Mouse (Mus musculus) heart, embryonic 12.5 days (tissue): ENCODE results near the gene Skint8. TPM values are rescaled to one million over a fixed set of nuclear protein-coding genes. Genes with fewer than 3 reads are reported as not detected.
"Not testable (repeated sequence)": the region's sequence is repeated elsewhere in the genome, so short reads cannot be mapped to it uniquely, and the experiment has no call there.

Experiments
- ATAC-seq: fragments of 200-750 bp; cut with Nextera tagmentation; 2 replicates; pipeline ENCODE4 v1.8.0; 2017; ENCODE audit warnings: moderate TSS enrichment, moderate library complexity; ENCODE audit not compliant: insufficient number of reproducible peaks, low FRiP score
- H3K27ac ChIP-seq: fragments of 300-500 bp; sonication (generic); 2 replicates; pipeline ENCODE4 v1.5.1; 2016; ENCODE audit warnings: mild to moderate bottlenecking, moderate library complexity; ENCODE audit not compliant: poor library complexity, severe bottlenecking
- H3K27me3 ChIP-seq: fragments of 300-500 bp; sonication (generic); replicated peaks from 2 replicates; pipeline ENCODE4 v1.6.1; 2016; ENCODE audit warnings: mild to moderate bottlenecking, moderate library complexity
- H3K36me3 ChIP-seq: fragments of 300-500 bp; sonication (generic); 2 replicates; pipeline ENCODE4 v1.6.1; 2016; ENCODE audit warnings: mild to moderate bottlenecking, moderate library complexity
- H3K4me1 ChIP-seq: fragments of 300-500 bp; sonication (generic); replicated peaks from 2 replicates; pipeline ENCODE4 v1.6.1; 2016; ENCODE audit warnings: mild to moderate bottlenecking
- H3K4me2 ChIP-seq: fragments of 300-500 bp; sonication (generic); 2 replicates; pipeline ENCODE4 v1.6.1; 2016; ENCODE audit warnings: mild to moderate bottlenecking, moderate library complexity
- H3K4me3 ChIP-seq: fragments of 300-500 bp; sonication (generic); 2 replicates; pipeline ENCODE4 v1.5.1; 2016; ENCODE audit warnings: mild to moderate bottlenecking
- H3K9ac ChIP-seq: fragments of 300-500 bp; sonication (generic); 2 replicates; pipeline ENCODE4 v1.6.1; 2016; ENCODE audit warnings: mild to moderate bottlenecking, moderate library complexity
- H3K9me3 ChIP-seq: fragments of 300-500 bp; sonication (generic); replicated peaks from 2 replicates; pipeline ENCODE4 v1.6.1; 2016; ENCODE audit warnings: mild to moderate bottlenecking, moderate library complexity
- WGBS: fragments of 180-500 bp; shearing (Covaris S2); methylation state at CpG from one replicate; pipeline ENCODE4 v1.1.7; 2016; 5-methylcytosine and 5-hydroxymethylcytosine counted together
- polyA plus RNA-seq: library from polyadenylated mRNA; unstranded; fragments of >200 nt; fragmentation: Nextera tagmentation; extraction: Ambion mirVana; gene quantifications from 2 replicates; pipeline ENCODE4 v1.2.1, GENCODE M21; 2016

Gene Skint8
- polyA plus RNA-seq: not detected in 2 replicates

- H3K4me2 ChIP-seq: no peak within 1 kb of the TSS
- whole genome bisulfite sequencing: 61% methylated on average over 1 of the region's 1 CpGs
- H3K9me3 ChIP-seq: peaks cover 3% of the 10 kb centered on the region; the same call in 1 of the 2 replicates
- no peak within 1 kb of the TSS for H3K4me3 ChIP-seq
- ATAC-seq: no peak
- H3K27ac ChIP-seq: no peak within 1 kb of the TSS
- H3K4me1 ChIP-seq: no peaks in the 10 kb centered on the region
- H3K9ac ChIP-seq: no peak within 1 kb of the TSS
- H3K27me3 ChIP-seq: no peaks in the 10 kb centered on the region
- H3K36me3 ChIP-seq: no peaks in the 10 kb centered on the region
Observed at GRCm38 (mm10) chr4:111919092-111919491, at the start of gene Skint8. TSS of gene Skint8 (plus strand) at chr4:111919392.

GRCm38 (mm10) chr4:111880112-111880875 is 38.9 kb upstream of the Skint8 start:
- Histone ChIP-seq H3K27ac (no peak overlapping the region), H3K9me3 (no peaks in the 10 kb centered on the region), H3K9ac (no peak overlapping the region), H3K36me3 (no peaks in the 10 kb centered on the region), H3K4me1 (no peaks in the 10 kb centered on the region), H3K4me3 (no peak overlapping the region), H3K4me2 (no peak overlapping the region), H3K27me3 (no peaks in the 10 kb centered on the region)
- WGBS: 43% methylated on average over 4 of the region's 4 CpGs
- no peak for ATAC-seq

- no peak overlapping the region for H3K9ac ChIP-seq
- H3K9me3 ChIP-seq: no peaks in the 10 kb centered on the region
- H3K36me3 ChIP-seq: no peaks in the 10 kb centered on the region
- no peak overlapping the region for H3K4me2 ChIP-seq
- peaks cover 4% of the 10 kb centered on the region for H3K4me1 ChIP-seq
- no peak for ATAC-seq
- WGBS: 75% methylated on average over 12 of the region's 12 CpGs
- H3K27ac ChIP-seq: no peak overlapping the region
- H3K27me3 ChIP-seq: no peaks in the 10 kb centered on the region
- H3K4me3 ChIP-seq: no peak overlapping the region
Observed at GRCm38 (mm10) chr4:111883543-111883942, 35.6 kb upstream of the Skint8 start.

- Histone ChIP-seq H3K9ac (peak overlapping the region; percentile 52; the same call in 1 of the 2 replicates), H3K4me2 (peak overlapping the region; percentile 68), H3K27ac (no peak overlapping the region), H3K4me1 (peaks cover 4% of the 10 kb centered on the region), H3K36me3 (no peaks in the 10 kb centered on the region), H3K9me3 (no peaks in the 10 kb centered on the region), H3K27me3 (no peaks in the 10 kb centered on the region), H3K4me3 (peak overlapping the region; percentile 32)
- 6% methylated on average over 7 of the region's 7 CpGs for WGBS
- no peak for ATAC-seq
Observed at GRCm38 (mm10) chr4:111886018-111886417, 33.2 kb upstream of the Skint8 start.

GRCm38 (mm10) chr4:111886607-111887006 is 32.6 kb upstream of the Skint8 start:
- H3K9me3 ChIP-seq: no peaks in the 10 kb centered on the region
- no peak overlapping the region for H3K9ac ChIP-seq
- WGBS: 14% methylated on average over 4 of the region's 4 CpGs
- H3K36me3 ChIP-seq: no peaks in the 10 kb centered on the region
- no peaks in the 10 kb centered on the region for H3K27me3 ChIP-seq
- ATAC-seq: 0 out of 2 replicates have a peak, but pooled peaks have one; percentile 55
- H3K4me1 ChIP-seq: peaks cover 4% of the 10 kb centered on the region
- 0 out of 2 replicates have a peak overlapping the region, but pooled peaks have one; percentile 32 for H3K4me3 ChIP-seq
- H3K4me2 ChIP-seq: peak overlapping the region; percentile 68; the same call in 1 of the 2 replicates
- no peak overlapping the region for H3K27ac ChIP-seq

GRCm38 (mm10) chr4:111892138-111892537 is 27.1 kb upstream of the Skint8 start:
- no peaks in the 10 kb centered on the region for H3K27me3 ChIP-seq
- ATAC-seq: no peak
- no peak overlapping the region for H3K9ac ChIP-seq
- no peaks in the 10 kb centered on the region for H3K9me3 ChIP-seq
- H3K27ac ChIP-seq: no peak overlapping the region
- no peak overlapping the region for H3K4me3 ChIP-seq
- no peaks in the 10 kb centered on the region for H3K4me1 ChIP-seq
- no peaks in the 10 kb centered on the region for H3K36me3 ChIP-seq
- H3K4me2 ChIP-seq: no peak overlapping the region

- WGBS: 26% methylated on average over 1 of the region's 1 CpGs
- no peak for ATAC-seq
- no peak overlapping the region for H3K27ac ChIP-seq
- no peak overlapping the region for H3K4me3 ChIP-seq
- H3K36me3 ChIP-seq: no peaks in the 10 kb centered on the region
- H3K27me3 ChIP-seq: no peaks in the 10 kb centered on the region
- no peaks in the 10 kb centered on the region for H3K4me1 ChIP-seq
- H3K4me2 ChIP-seq: no peak overlapping the region
- no peaks in the 10 kb centered on the region for H3K9me3 ChIP-seq
- H3K9ac ChIP-seq: no peak overlapping the region
Observed at GRCm38 (mm10) chr4:111897755-111898154, 21.4 kb upstream of the Skint8 start.

- Histone ChIP-seq H3K4me1 (no peaks in the 10 kb centered on the region), H3K4me3 (no peak overlapping the region), H3K27ac (no peak overlapping the region), H3K9me3 (no peaks in the 10 kb centered on the region), H3K27me3 (no peaks in the 10 kb centered on the region), H3K4me2 (no peak overlapping the region), H3K36me3 (no peaks in the 10 kb centered on the region), H3K9ac (no peak overlapping the region)
- WGBS: 68% methylated on average over 4 of the region's 4 CpGs
- no peak for ATAC-seq
Observed at GRCm38 (mm10) chr4:111898566-111898965, 20.6 kb upstream of the Skint8 start.

- ATAC-seq, H3K4me1 ChIP-seq, H3K27ac ChIP-seq, H3K27me3 ChIP-seq, H3K9me3 ChIP-seq, H3K4me2 ChIP-seq, H3K4me3 ChIP-seq, H3K36me3 ChIP-seq, H3K9ac ChIP-seq: not testable (repeated sequence)
- WGBS: 45% methylated on average over 1 of the region's 1 CpGs
Observed at GRCm38 (mm10) chr4:111900491-111900890, 18.7 kb upstream of the Skint8 start.

GRCm38 (mm10) chr4:111901473-111901872 is 17.7 kb upstream of the Skint8 start:
- H3K9ac ChIP-seq: no peak overlapping the region
- no peak for ATAC-seq
- no peaks in the 10 kb centered on the region for H3K27me3 ChIP-seq
- no peak overlapping the region for H3K4me2 ChIP-seq
- no peaks in the 10 kb centered on the region for H3K36me3 ChIP-seq
- no peak overlapping the region for H3K4me3 ChIP-seq
- 71% methylated on average over 1 of the region's 1 CpGs for WGBS
- H3K27ac ChIP-seq: no peak overlapping the region
- H3K4me1 ChIP-seq: no peaks in the 10 kb centered on the region
- no peaks in the 10 kb centered on the region for H3K9me3 ChIP-seq

GRCm38 (mm10) chr4:111902775-111903174 is 16.4 kb upstream of the Skint8 start, which contains the start of gene Slc5a9:
TSS of gene Slc5a9 (minus strand) at chr4:111902918.
- no peak for ATAC-seq

GRCm38 (mm10) chr4:111907926-111908325 is 11.3 kb upstream of the Skint8 start:
- H3K4me1 ChIP-seq: no peaks in the 10 kb centered on the region
- H3K27ac ChIP-seq: no peak overlapping the region
- no peaks in the 10 kb centered on the region for H3K9me3 ChIP-seq
- no peak for ATAC-seq
- H3K4me2 ChIP-seq: no peak overlapping the region
- WGBS: 38% methylated on average over 2 of the region's 2 CpGs
- H3K9ac ChIP-seq: no peak overlapping the region
- H3K36me3 ChIP-seq: no peaks in the 10 kb centered on the region
- H3K27me3 ChIP-seq: no peaks in the 10 kb centered on the region
- no peak overlapping the region for H3K4me3 ChIP-seq

More at GRCm38 (mm10) chr4:111902775-111903174, 16.4 kb upstream of the Skint8 start, which contains the start of gene Slc5a9:
- Histone ChIP-seq H3K9ac (no peak within 1 kb of the TSS), H3K9me3 (no peaks in the 10 kb centered on the region), H3K4me1 (no peaks in the 10 kb centered on the region), H3K27me3 (no peaks in the 10 kb centered on the region), H3K4me2 (no peak within 1 kb of the TSS), H3K27ac (no peak within 1 kb of the TSS), H3K36me3 (no peaks in the 10 kb centered on the region), H3K4me3 (no peak within 1 kb of the TSS)
